Mouse (Mus musculus) common myeloid progenitor, adult 5-6 weeks (primary cell): ENCODE measurements around the gene Gzmm. TPM values are rescaled to one million over a fixed set of nuclear protein-coding genes. Genes with fewer than 3 reads are reported as not detected.
"Not testable (repeated sequence)": the region's sequence is repeated elsewhere in the genome, so short reads cannot be mapped to it uniquely, and the experiment has no call there.

Source experiments
- ATAC-seq: replicated peaks from 2 replicates; pipeline ENCODE4 v1.8.0; 2016; ENCODE audit warnings: low read depth, mild to moderate bottlenecking, moderate TSS enrichment, inconsistent platforms; ENCODE audit not compliant: poor library complexity, severe bottlenecking
- total RNA-seq: library from RNA; stranded (forward); fragments of 200-1000, 187-1606 nt; gene quantifications from 2 replicates; pipeline ENCODE4 v1.2.3, GENCODE M21; 2017

Gzmm gene
- total RNA-seq, 1 experiment from 2014 or later, result 0.96 TPM

- no peak for ATAC-seq
Observed at GRCm38 (mm10) chr10:79700676-79701075, 11.9 kb downstream of the Gzmm start.

- no peak for ATAC-seq
Observed at GRCm38 (mm10) chr10:79701443-79702129, 12.8 kb downstream of the Gzmm start.

GRCm38 (mm10) chr10:79702970-79703369 lies 14.2 kb downstream of the Gzmm start:
- not testable (repeated sequence) for ATAC-seq

GRCm38 (mm10) chr10:79703541-79703940 lies 14.7 kb downstream of the Gzmm start:
- ATAC-seq, result no peak

- ATAC-seq, result peak; percentile 94
Observed at GRCm38 (mm10) chr10:79704065-79704969, 15.5 kb downstream of the Gzmm start, which contains the start of gene Bsg. Bsg (plus strand) TSS chr10:79704491.

- ATAC-seq, result no peak
Observed at GRCm38 (mm10) chr10:79704970-79705360, 16.1 kb downstream of the Gzmm start.

- peak; percentile 54 for ATAC-seq
Observed at GRCm38 (mm10) chr10:79705951-79706350, 17.1 kb downstream of the Gzmm start.

GRCm38 (mm10) chr10:79706406-79707094 lies 17.7 kb downstream of the Gzmm start:
- ATAC-seq, result no peak

GRCm38 (mm10) chr10:79707162-79707561 lies 18.3 kb downstream of the Gzmm start:
- ATAC-seq, result no peak

GRCm38 (mm10) chr10:79707759-79708158 lies 18.9 kb downstream of the Gzmm start:
- ATAC-seq, result no peak

- no peak for ATAC-seq
Observed at GRCm38 (mm10) chr10:79708668-79709067, 19.8 kb downstream of the Gzmm start.

GRCm38 (mm10) chr10:79709307-79709706 lies 20.5 kb downstream of the Gzmm start:
- ATAC-seq, result no peak

GRCm38 (mm10) chr10:79712029-79712428 lies 23.2 kb downstream of the Gzmm start:
- no peak for ATAC-seq

- ATAC-seq, result peak; percentile 83
Observed at GRCm38 (mm10) chr10:79712499-79713126, 23.8 kb downstream of the Gzmm start.

GRCm38 (mm10) chr10:79713163-79713562 lies 24.3 kb downstream of the Gzmm start:
- no peak for ATAC-seq

GRCm38 (mm10) chr10:79714996-79715395 lies 26.2 kb downstream of the Gzmm start:
- no peak for ATAC-seq

GRCm38 (mm10) chr10:79716254-79716987 lies 27.6 kb downstream of the Gzmm start, which contains the start of gene Hcn2:
Hcn2 (plus strand) TSS chr10:79716634.
- no peak for ATAC-seq

GRCm38 (mm10) chr10:79716988-79717355 lies 28.2 kb downstream of the Gzmm start:
- ATAC-seq, result no peak

- peak; percentile 70 for ATAC-seq
Observed at GRCm38 (mm10) chr10:79717640-79718357, 29.0 kb downstream of the Gzmm start.
